Mouse (Mus musculus) myocyte (in vitro differentiated cells): ENCODE results near the gene Rnf207.

ENCODE experiments used
- CEBPB ChIP-seq: IDR thresholded peaks from 2 replicates; pipeline ENCODE4 v1.6.1; 2011; ENCODE audit warnings: mild to moderate bottlenecking, moderate library complexity; ENCODE audit not compliant: poor library complexity, insufficient read depth, severe bottlenecking
- E2F4 ChIP-seq: IDR thresholded peaks from one replicate; pipeline ENCODE4 v1.6.1; 2011; ENCODE audit warnings: mild to moderate bottlenecking, control low read depth, moderate library complexity; ENCODE audit not compliant: insufficient read depth
- MAX ChIP-seq: IDR thresholded peaks from one replicate; pipeline ENCODE4 v1.6.1; 2011; ENCODE audit warnings: low read depth, mild to moderate bottlenecking, control low read depth
- MYOD1 ChIP-seq, 3 experiments: IDR thresholded peaks; one replicate each; pipeline ENCODE4 v1.6.1; 2011; ENCODE audit warnings: control low read depth in 2 of 3, low read depth in 2 of 3, mild to moderate bottlenecking in 2 of 3, moderate library complexity in 1 of 3; ENCODE audit not compliant: insufficient read length in 2 of 3, control insufficient read depth in 1 of 3
- MYOG ChIP-seq, 3 experiments: IDR thresholded peaks; one replicate each; pipeline ENCODE4 v1.6.1; 2011; ENCODE audit warnings: control low read depth in 2 of 3, low read depth in 2 of 3, mild to moderate bottlenecking in 2 of 3; ENCODE audit not compliant: insufficient read length in 2 of 3, control insufficient read depth in 1 of 3, insufficient read depth in 1 of 3
- POLR2A ChIP-seq: IDR thresholded peaks from one replicate; pipeline ENCODE4 v1.6.1; 2011; ENCODE audit warnings: low read depth, mild to moderate bottlenecking, control low read depth, moderate library complexity; ENCODE audit not compliant: insufficient read length
- POLR2AphosphoS2 ChIP-seq: IDR thresholded peaks from one replicate; pipeline ENCODE4 v1.6.1; 2011; ENCODE audit warnings: low read depth, control low read depth; ENCODE audit not compliant: insufficient read length
- REST ChIP-seq: IDR thresholded peaks from one replicate; pipeline ENCODE4 v1.6.1; 2011; ENCODE audit warnings: mild to moderate bottlenecking, control low read depth, moderate library complexity; ENCODE audit not compliant: insufficient read depth, insufficient read length
- TCF12 ChIP-seq: IDR thresholded peaks from one replicate; pipeline ENCODE4 v1.6.1; 2011; ENCODE audit warnings: mild to moderate bottlenecking, control low read depth; ENCODE audit not compliant: poor library complexity, insufficient read depth, severe bottlenecking
- USF1 ChIP-seq: IDR thresholded peaks from one replicate; pipeline ENCODE4 v1.6.1; 2011; ENCODE audit warnings: low read depth, mild to moderate bottlenecking, control low read depth, moderate library complexity

GRCm38 (mm10) chr4:152313211-152313632 lies 5.6 kb downstream of the Rnf207 start:
- TF ChIP-seq TCF12 (no peak), POLR2A (no peak), USF1 (no peak), E2F4 (no peak), POLR2AphosphoS2 (no peak), MAX (no peak), MYOD1 (IDR thresholded peaks at IDR 0.05; ENCODE audit: control insufficient read depth in 1 of 3, insufficient read length in 2 of 3, low read depth in 2 of 3) (no peak), REST (no peak), MYOG (IDR thresholded peaks at IDR 0.05; ENCODE audit: control insufficient read depth in 1 of 3, insufficient read depth in 1 of 3, insufficient read length in 2 of 3, low read depth in 2 of 3) (no peak), CEBPB (no peak)
